Mouse (Mus musculus) C2C12 (cell line): Measurements from ENCODE around the gene Cdca4.

Source experiments
- CEBPB ChIP-seq: IDR thresholded peaks from one replicate; pipeline ENCODE4 v1.6.1; 2011; ENCODE audit warnings: low read depth, mild to moderate bottlenecking, control low read depth, moderate library complexity
- CTCF ChIP-seq: IDR thresholded peaks from one replicate; pipeline ENCODE4 v1.5.1; 2011; ENCODE audit not compliant: control insufficient read depth, insufficient read depth, insufficient read length
- MAX ChIP-seq: IDR thresholded peaks from one replicate; pipeline ENCODE4 v1.6.1; 2011; ENCODE audit warnings: mild to moderate bottlenecking, control low read depth
- MYOD1 ChIP-seq: IDR thresholded peaks from one replicate; pipeline ENCODE4 v1.6.1; 2011; ENCODE audit warnings: low read depth; ENCODE audit not compliant: control insufficient read depth, insufficient read length
- USF1 ChIP-seq: IDR thresholded peaks from one replicate; pipeline ENCODE4 v1.6.1; 2011; ENCODE audit warnings: low read depth, mild to moderate bottlenecking, control low read depth, moderate library complexity

DNA sequence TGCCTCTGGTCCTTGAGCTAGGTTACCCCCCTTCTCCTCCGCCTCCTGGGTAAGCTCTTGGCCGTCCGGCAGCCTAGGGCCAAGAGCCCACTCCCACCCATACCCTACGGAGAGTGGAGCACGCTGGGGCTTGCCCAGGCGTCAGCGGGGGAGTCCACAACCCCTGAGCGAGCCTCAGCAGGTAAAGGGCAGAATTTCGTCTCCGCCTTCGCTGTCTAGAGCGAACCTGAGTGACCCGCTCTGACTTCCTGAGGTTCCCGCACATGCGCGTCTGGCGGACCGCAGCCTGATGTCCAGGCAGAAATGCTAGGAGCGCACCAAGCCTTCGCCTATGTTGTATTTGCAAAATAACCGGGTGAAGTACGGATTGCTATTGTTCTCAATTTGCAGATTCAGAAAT is 45.0 kb upstream of the Cdca4 start:
- TF ChIP-seq MYOD1 (no peak), CTCF (no peak), USF1 (no peak), CEBPB (no peak), MAX (no peak)
